Mouse (Mus musculus) kidney, postnatal 4 days (tissue): ENCODE data around the gene Rbm43.

Source experiments
- DNase-seq, 2 experiments: peaks; one replicate each; pipeline ENCODE4 v3.0.0; 2021; ENCODE audit warnings: mixed read lengths in 2 of 2

Gene Rbm43

GRCm38 (mm10) chr2:51912740-51913139 is 22.2 kb downstream of the Rbm43 start:
- DNase-seq: peak in 1 of 2 experiments; percentile 49

GRCm38 (mm10) chr2:51911864-51912263 is 23.1 kb downstream of the Rbm43 start:
- no peak for DNase-seq

- no peak for DNase-seq
These were observed 27.3 kb downstream of the Rbm43 start for GRCm38 (mm10) chr2:51907538-51908110.

- no peak for DNase-seq
These were observed 29.3 kb downstream of the Rbm43 start for GRCm38 (mm10) chr2:51905637-51906036.

- DNase-seq: no peak
These were observed 42.5 kb downstream of the Rbm43 start for GRCm38 (mm10) chr2:51892411-51892901.

- no peak for DNase-seq
These were observed 44.0 kb downstream of the Rbm43 start for GRCm38 (mm10) chr2:51890961-51891360.

GRCm38 (mm10) chr2:51890139-51890538 is 44.8 kb downstream of the Rbm43 start:
- DNase-seq: peak in 1 of 2 experiments; percentile 19

- no peak for DNase-seq
These were observed 54.8 kb downstream of the Rbm43 start for GRCm38 (mm10) chr2:51880143-51880542.
